Comparison of ENCODE assay signal across 12 mouse cellular contexts in the genomic region with DNA sequence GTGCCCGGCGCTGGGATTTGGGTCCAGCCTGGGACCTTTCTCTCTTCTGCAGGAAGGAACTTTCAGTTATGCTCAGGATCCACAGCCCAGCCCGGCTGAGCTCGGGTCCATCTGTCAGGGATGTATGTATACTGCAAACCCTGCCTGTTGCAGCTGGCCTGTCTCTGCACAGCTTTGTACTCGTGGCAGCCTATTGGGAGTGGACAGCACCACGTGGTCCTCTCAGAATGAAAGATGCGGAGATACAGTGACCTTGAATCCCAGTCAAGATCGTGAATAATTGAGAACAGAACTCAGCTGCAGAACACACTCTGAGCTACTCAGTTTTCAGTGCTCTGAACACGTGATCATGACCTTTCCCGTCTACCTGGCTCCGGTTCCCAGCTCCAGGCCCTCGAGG.
DNase-seq lines count a peak whose midpoint lies in the region; ATAC-seq lines count a peak whose summit lies in the region.
"Had no signal": no experiment of that assay in that cellular context is flagged by ENCODE, and none has a peak within 500 bp of the region (broad histone marks: within the 10 kb centered on the region; RNA-seq: fewer than 3 reads in every experiment).

No protein-coding gene starts in this region.

- no peak overlapping the region for H3K4me2 ChIP-seq in kidney, embryonic 16.5 days (replicated peaks; ENCODE audit: low read depth, low read length)
- no peak overlapping the region for H3K4me2 ChIP-seq in intestine, embryonic 16.5 days (ENCODE audit: low read depth, low read length)
- H3K4me2 ChIP-seq: forebrain, embryonic 12.5 days; heart, embryonic 12.5 days; liver, embryonic 11.5 days; midbrain, embryonic 12.5 days had no signal

- H3K4me3 ChIP-seq in kidney, embryonic 16.5 days (ENCODE audit: low read length), result no peak overlapping the region
- no peak overlapping the region for H3K4me3 ChIP-seq in intestine, embryonic 16.5 days (ENCODE audit: low read length)
- H3K4me3 ChIP-seq: forebrain, embryonic 12.5 days; heart, embryonic 12.5 days; midbrain, embryonic 12.5 days had no signal

- peak overlapping the region; percentile 6; the same call in 1 of the 2 replicates for H3K27ac ChIP-seq in kidney, embryonic 16.5 days (ENCODE audit: low read length)
- peak overlapping the region; percentile 64; the same call in 1 of the 2 replicates for H3K27ac ChIP-seq in intestine, embryonic 16.5 days (ENCODE audit: low read length)
- H3K27ac ChIP-seq: forebrain, embryonic 12.5 days; midbrain, embryonic 12.5 days had no signal

- no peak overlapping the region for H3K9ac ChIP-seq in kidney, embryonic 16.5 days (replicated peaks; ENCODE audit: low read length)
- no peak overlapping the region for H3K9ac ChIP-seq in intestine, embryonic 16.5 days (ENCODE audit: low read depth, low read length)
- H3K9ac ChIP-seq: forebrain, embryonic 12.5 days; heart, embryonic 12.5 days; midbrain, embryonic 12.5 days had no signal

- peak; percentile 26 for DNase-seq in adrenal gland, adult 2 months
- DNase-seq in adrenal gland, postnatal 4 days (ENCODE audit: low spot score in 2 of 2), result no peak
- no peak for DNase-seq in kidney, postnatal 36 days
- DNase-seq in mesoderm, embryonic 11.5 days (ENCODE audit: low read depth, low spot score), result peak; percentile 50
- no peak for DNase-seq in T-cell, adult 2 months (ENCODE audit: low spot score)

- peak; percentile 81 for ATAC-seq in kidney, embryonic 16.5 days (ENCODE audit: low FRiP score, low TSS enrichment)
- ATAC-seq in intestine, embryonic 16.5 days, result peak; percentile 58
- no peak for ATAC-seq in megakaryocyte progenitor cell, adult 5-6 weeks (replicated peaks; ENCODE audit: poor library complexity)

- H3K9me3 ChIP-seq in kidney, embryonic 16.5 days (ENCODE audit: low read length), result no peaks in the 10 kb centered on the region
- H3K9me3 ChIP-seq in intestine, embryonic 16.5 days (ENCODE audit: control insufficient read depth, low read length), result no peaks in the 10 kb centered on the region
- H3K9me3 ChIP-seq: forebrain, embryonic 12.5 days; heart, embryonic 12.5 days; midbrain, embryonic 12.5 days had no signal

- peaks cover 49% of the 10 kb centered on the region for H3K4me1 ChIP-seq in kidney, embryonic 16.5 days (ENCODE audit: insufficient read depth, low read length)
- peaks cover 24% of the 10 kb centered on the region for H3K4me1 ChIP-seq in intestine, embryonic 16.5 days (ENCODE audit: control insufficient read depth, insufficient read depth, low read length)

- 37% methylated on average over 12 of the region's 12 CpGs for WGBS in kidney, embryonic 16.5 days
- WGBS in intestine, embryonic 16.5 days, result 61% methylated on average over 12 of the region's 12 CpGs

- H3K27me3 ChIP-seq in kidney, embryonic 16.5 days (ENCODE audit: insufficient read depth, low read length), result no peaks in the 10 kb centered on the region; the same call in none of the 2 replicates
- no peaks in the 10 kb centered on the region for H3K27me3 ChIP-seq in intestine, embryonic 16.5 days (replicated peaks; ENCODE audit: control insufficient read depth, insufficient read depth, low read length)
- H3K27me3 ChIP-seq: heart, embryonic 12.5 days had no signal

- no peaks in the 10 kb centered on the region for H3K36me3 ChIP-seq in kidney, embryonic 16.5 days (ENCODE audit: insufficient read depth, low read length)
- H3K36me3 ChIP-seq in intestine, embryonic 16.5 days (ENCODE audit: control insufficient read depth, insufficient read depth, low read length), result no peaks in the 10 kb centered on the region
- H3K36me3 ChIP-seq: forebrain, embryonic 12.5 days; heart, embryonic 12.5 days; midbrain, embryonic 12.5 days had no signal

Comparison
In these comparisons a context has a peak if more than half of its experiments do, and no peak if none do; other contexts are left out.
1. DNase-seq: peak in adrenal gland, adult 2 months (single experiment) and mesoderm, embryonic 11.5 days (single experiment); none in adrenal gland, postnatal 4 days (0 of 2), kidney, postnatal 36 days (0 of 2) and T-cell, adult 2 months (single experiment).